Mouse (Mus musculus): ENCODE measurements around the gene Kdm6b. TPM values are rescaled to one million over a fixed set of nuclear protein-coding genes. Genes with fewer than 3 reads are reported as not detected.

The Kdm6b gene
- polyA plus RNA-seq, 1 experiment from 2014 or later = 21.6 TPM

DNA sequence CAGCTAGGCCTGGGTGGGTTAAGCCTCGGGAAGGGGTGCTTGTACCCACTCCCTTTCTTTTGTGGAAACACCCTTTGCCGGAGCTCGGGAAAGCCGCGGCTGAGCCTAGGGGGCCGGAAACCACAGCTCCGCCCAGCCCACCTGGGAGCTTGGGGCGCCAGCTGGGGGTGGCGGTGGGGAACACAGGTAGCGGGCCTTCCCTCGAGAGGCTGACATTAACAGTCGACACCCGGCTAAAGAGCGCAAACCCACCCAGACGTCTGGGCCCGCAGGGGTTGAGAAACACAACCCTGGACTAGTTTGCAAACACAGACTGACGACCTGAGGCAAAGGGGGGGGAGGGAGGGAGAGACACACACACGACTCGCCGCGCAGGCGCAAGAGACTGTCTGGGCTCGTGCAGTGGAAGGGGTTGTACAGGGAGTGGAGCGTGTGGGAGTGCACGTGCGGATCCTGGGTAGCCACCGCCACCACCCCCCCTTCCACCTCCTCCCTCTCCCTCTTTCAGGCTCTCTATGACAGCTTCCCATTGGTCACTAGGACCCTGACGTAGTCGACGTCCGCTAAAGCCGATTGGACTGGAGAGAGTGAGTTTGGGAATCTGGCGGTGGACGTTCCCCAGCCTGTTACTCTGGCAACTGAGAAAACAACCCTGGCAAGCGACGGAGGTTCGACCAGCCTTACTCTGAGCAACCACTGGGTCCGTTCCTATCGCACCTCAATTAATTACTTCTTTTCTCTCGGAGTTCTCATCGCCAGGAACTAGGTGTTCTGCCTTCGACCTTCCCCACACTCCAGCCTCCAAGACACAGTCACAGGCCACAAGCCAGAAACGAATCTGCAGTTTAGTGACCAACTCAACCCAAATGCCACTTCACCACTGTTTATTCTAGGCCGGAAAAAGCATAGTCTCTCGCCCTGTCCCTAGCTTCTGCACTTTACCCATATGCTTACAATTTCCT lies 5.3 kb upstream of the Kdm6b start:
- Histone ChIP-seq H3K4me3 (peak overlapping the region; percentile 85), H3K27ac (replicated peaks) (peak overlapping the region; percentile 99), H3K9ac (peak overlapping the region; percentile 98), H3K9me3 (no peaks in the 10 kb centered on the region), H3K4me2 (peak overlapping the region; percentile 99), H3K36me3 (no peaks in the 10 kb centered on the region), H3K4me1 (peaks cover 65% of the 10 kb centered on the region), H3K27me3 (replicated peaks) (peaks cover 34% of the 10 kb centered on the region)
- peak; percentile 67 for ATAC-seq (ENCODE audit: extremely low read depth, insufficient number of reproducible peaks, low FRiP score, low TSS enrichment)
- WGBS = under 1% methylated on average over 41 of the region's 45 CpGs

DNA sequence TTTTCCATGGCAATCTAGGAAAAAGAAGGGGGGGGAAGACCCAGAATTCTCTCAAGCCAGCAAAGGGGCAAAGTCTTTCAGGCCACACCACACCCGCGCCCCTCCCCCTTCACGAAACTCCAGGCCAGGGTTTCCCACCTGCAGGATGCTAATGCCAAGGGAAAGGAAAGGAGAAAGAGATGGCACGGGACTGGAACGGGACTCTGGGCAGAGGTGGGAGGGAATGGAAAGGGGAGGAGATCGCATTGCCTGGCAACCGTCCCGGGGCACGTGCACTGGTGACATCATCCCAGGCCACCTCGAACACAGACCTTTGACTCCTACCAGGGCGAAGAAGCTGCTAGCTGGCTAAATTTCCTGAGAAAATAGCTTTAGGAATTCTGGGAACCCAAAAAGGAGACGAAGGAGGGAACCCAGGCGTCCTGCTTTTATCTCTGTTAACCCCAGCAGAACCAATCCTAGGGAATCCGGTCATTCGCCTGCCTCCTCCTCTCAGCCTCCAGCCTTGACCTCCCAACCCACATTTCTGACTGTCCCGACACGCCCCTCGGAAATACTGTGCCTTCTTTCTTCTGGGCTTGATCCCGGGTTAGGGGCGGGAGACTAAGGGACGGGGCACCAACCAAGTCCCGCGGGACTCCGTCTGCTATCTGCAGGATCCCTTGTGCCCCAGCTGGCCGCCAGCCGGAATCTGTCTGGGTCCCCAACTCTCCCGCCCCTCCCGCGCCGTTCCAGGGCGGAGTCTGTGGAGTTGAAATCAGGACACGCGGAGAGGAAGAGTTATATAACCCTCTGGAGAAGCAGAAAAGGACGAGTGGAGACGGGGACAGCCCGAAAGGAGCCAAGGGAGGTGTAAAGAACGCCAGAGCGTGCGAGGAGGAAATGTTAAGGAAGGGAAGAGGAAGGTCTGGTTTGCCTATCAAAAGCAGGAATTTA lies 4.2 kb upstream of the Kdm6b start:
- H3K9ac ChIP-seq = peak overlapping the region; percentile 98
- peaks cover 76% of the 10 kb centered on the region for H3K4me1 ChIP-seq
- peak overlapping the region; percentile 85 for H3K4me3 ChIP-seq
- ATAC-seq (ENCODE audit: extremely low read depth, insufficient number of reproducible peaks, low FRiP score, low TSS enrichment) = peak; percentile 53; the same call in 1 of the 2 replicates
- no peaks in the 10 kb centered on the region for H3K9me3 ChIP-seq
- peak overlapping the region; percentile 99 for H3K4me2 ChIP-seq
- peaks cover 24% of the 10 kb centered on the region for H3K27me3 ChIP-seq (replicated peaks)
- peaks cover 7% of the 10 kb centered on the region for H3K36me3 ChIP-seq
- under 1% methylated on average over 39 of the region's 39 CpGs for WGBS
- H3K27ac ChIP-seq (replicated peaks) = peak overlapping the region; percentile 99

DNA sequence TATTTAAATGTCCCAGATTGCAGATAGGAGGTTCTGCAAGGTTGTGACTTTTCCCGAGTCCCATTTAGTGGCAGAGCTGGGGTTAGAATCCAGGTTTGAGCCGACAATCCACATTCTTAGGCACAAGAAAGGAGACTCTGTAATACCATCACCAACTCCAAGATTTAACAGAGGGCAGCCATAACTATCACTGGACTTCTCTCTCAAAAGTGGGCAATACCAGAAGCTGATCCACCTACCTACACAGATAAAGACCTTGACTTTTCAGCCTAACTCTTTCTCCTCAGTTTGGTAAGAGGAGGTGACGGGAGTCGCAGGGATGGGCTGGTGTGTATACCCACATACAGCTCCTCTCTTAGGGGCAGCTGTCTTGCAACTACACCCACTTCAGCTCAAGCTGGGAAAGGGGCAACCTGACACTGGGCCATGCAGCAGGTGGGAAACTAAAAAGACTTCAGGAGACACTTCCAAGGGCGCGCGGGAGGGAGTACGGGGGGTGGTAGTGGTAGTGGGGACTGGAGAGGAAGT lies 3.5 kb upstream of the Kdm6b start:
- H3K9me3 ChIP-seq = no peaks in the 10 kb centered on the region
- peaks cover 11% of the 10 kb centered on the region for H3K36me3 ChIP-seq
- peak overlapping the region; percentile 99 for H3K4me2 ChIP-seq
- H3K4me1 ChIP-seq = peaks cover 83% of the 10 kb centered on the region
- peak overlapping the region; percentile 99 for H3K27ac ChIP-seq (replicated peaks)
- peak overlapping the region; percentile 98 for H3K9ac ChIP-seq
- ATAC-seq (ENCODE audit: extremely low read depth, insufficient number of reproducible peaks, low FRiP score, low TSS enrichment) = no peak
- 4% methylated on average over 8 of the region's 8 CpGs for WGBS
- H3K4me3 ChIP-seq = peak overlapping the region; percentile 85
- H3K27me3 ChIP-seq (replicated peaks) = peaks cover 17% of the 10 kb centered on the region

DNA sequence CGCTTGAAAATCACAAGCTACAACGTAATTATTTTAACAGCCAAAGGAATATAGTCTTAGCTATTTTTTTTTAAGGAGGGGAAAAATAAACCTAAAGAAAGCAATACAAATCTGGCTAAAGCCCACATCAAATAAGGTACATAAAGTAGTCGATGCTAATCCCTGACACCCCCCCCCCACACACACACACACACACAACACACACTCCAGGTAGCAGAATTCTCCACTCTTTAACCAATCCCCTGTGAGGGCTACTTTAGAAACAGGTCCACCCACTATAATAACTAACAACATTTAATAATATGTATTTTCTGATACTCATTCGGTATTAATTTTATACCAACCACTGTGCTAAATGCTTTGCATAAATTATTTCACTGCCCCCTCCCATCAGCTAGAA lies 3.0 kb upstream of the Kdm6b start:
- H3K9me3 ChIP-seq = no peaks in the 10 kb centered on the region
- peaks cover 11% of the 10 kb centered on the region for H3K36me3 ChIP-seq
- peaks cover 86% of the 10 kb centered on the region for H3K4me1 ChIP-seq
- peak overlapping the region; percentile 99 for H3K4me2 ChIP-seq
- H3K27me3 ChIP-seq (replicated peaks) = peaks cover 12% of the 10 kb centered on the region
- H3K4me3 ChIP-seq = peak overlapping the region; percentile 85
- H3K9ac ChIP-seq = peak overlapping the region; percentile 98
- peak overlapping the region; percentile 99 for H3K27ac ChIP-seq (replicated peaks)
- WGBS = 2% methylated on average over 4 of the region's 4 CpGs
- no peak for ATAC-seq (ENCODE audit: extremely low read depth, insufficient number of reproducible peaks, low FRiP score, low TSS enrichment)

DNA sequence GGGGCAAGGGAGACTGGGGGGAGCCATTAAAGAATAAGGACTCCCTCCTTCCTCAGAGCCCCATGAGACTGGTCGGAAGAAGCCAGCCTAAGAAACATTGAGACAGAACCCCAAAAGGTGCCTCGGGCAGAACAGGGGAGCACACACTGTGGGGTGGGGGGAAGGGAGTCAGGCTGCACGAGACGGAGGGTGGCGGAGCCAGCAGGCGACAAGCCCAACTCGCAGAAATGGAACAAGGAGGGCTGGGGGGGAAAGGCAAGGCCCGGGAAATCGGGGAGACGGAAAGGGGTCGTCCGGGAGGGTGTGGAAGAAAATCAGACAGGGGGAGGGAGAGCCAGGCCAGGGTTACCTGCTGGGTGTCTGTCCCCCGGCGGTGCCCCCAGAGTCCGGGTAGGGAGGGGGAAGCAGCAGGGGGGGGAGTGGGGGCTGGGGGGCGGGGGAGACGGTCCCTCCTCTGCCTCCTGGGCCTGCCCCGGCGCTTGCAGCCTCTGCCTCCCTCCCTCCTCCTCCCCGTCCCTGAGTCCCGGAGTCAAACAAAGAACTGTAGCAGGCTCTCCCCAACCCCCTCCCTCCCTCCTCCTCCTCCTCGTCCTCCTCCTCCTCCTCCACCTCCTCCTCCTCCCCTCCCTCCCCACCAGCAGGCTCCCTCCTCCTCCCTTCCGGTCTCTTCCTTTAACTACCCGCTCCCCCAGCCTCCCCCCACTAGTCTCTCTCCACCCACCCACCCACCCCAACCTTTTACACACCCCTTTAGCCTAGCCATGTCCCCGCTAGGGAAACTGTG lies 2.4 kb upstream of the Kdm6b start:
- H3K9me3 ChIP-seq = no peaks in the 10 kb centered on the region
- H3K27me3 ChIP-seq (replicated peaks) = peaks cover 6% of the 10 kb centered on the region
- H3K4me1 ChIP-seq = peaks cover 80% of the 10 kb centered on the region
- peaks cover 11% of the 10 kb centered on the region for H3K36me3 ChIP-seq
- H3K27ac ChIP-seq (replicated peaks) = peak overlapping the region; percentile 99
- peak overlapping the region; percentile 85 for H3K4me3 ChIP-seq
- ATAC-seq (ENCODE audit: extremely low read depth, insufficient number of reproducible peaks, low FRiP score, low TSS enrichment) = no peak
- peak overlapping the region; percentile 98 for H3K9ac ChIP-seq
- H3K4me2 ChIP-seq = peak overlapping the region; percentile 99
- WGBS = 0% methylated on average over 8 of the region's 25 CpGs

DNA sequence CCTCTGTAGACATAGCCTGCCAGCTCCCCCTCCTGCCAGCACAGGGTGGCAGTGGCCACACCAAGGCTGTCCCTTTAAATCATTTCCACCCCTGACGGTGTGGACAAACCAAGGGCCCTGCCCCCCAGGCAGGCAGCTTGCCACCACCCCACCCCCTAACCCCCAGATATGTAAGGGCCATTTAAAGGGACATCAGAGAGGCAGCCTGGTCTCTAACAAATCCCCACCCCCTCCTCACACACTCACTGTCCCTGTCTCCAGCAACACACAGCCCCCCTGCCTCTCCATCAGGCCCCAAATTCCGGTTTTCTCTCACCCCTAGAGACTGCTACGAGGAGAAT lies 1.8 kb upstream of the Kdm6b start:
- WGBS = 2% methylated on average over 3 of the region's 3 CpGs
- Histone ChIP-seq H3K9ac (peak overlapping the region; percentile 98), H3K4me1 (peaks cover 74% of the 10 kb centered on the region), H3K4me2 (peak overlapping the region; percentile 99), H3K27ac (replicated peaks) (peak overlapping the region; percentile 99), H3K9me3 (no peaks in the 10 kb centered on the region), H3K4me3 (peak overlapping the region; percentile 85), H3K27me3 (replicated peaks) (peaks cover under 1% of the 10 kb centered on the region; the same call in 1 of the 2 replicates), H3K36me3 (peaks cover 11% of the 10 kb centered on the region)
- no peak for ATAC-seq (ENCODE audit: extremely low read depth, insufficient number of reproducible peaks, low FRiP score, low TSS enrichment)

DNA sequence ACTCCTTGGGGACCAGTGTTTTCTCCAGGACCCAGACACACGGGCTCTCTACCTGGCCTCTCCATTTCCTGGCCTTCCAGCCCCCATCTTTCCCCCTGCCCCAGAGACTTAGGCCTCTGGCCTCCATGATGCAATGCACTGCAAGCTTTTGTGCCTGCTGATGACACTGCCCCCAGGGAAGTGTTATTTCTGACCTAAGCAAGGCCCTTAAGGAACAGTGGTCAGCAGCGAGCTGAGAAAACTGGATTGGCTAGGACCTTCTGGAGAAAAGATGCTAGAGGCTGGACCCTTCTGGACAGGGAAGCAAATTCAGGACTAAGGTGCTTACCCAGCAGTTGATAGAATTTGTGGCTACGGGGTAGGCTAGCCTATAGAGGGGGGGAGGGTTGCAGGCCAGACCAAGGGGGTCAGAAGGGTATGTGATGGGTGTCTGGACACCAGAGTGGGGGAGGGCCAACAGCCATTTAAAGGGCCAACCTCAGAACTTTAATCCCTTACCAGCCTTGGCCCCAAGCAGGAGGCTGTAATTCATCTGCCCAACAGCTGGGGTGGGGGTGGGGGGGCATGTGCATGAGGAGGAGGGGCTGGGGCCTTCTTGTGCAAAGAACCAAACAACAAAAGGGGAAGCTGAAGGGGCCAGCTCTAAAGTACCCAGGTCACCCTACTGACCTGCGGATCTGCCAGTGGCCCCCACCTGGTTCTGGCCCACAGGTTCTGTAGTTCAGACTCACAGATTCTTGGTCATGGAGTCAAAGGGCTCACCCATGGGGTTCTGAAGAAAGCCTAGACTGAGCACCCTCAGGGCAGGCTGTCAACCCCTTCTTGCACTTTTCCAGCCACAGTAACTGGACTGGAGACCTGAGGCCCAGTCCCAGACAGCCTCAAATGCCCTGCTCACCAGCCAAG lies 1.2 kb upstream of the Kdm6b start:
- Histone ChIP-seq H3K9me3 (no peaks in the 10 kb centered on the region), H3K4me2 (peak overlapping the region; percentile 99), H3K27me3 (replicated peaks) (no peaks in the 10 kb centered on the region), H3K9ac (peak overlapping the region; percentile 98), H3K4me1 (peaks cover 70% of the 10 kb centered on the region), H3K36me3 (peaks cover 11% of the 10 kb centered on the region), H3K27ac (replicated peaks) (peak overlapping the region; percentile 99), H3K4me3 (peak overlapping the region; percentile 85)
- WGBS = 33% methylated on average over 4 of the region's 4 CpGs
- no peak for ATAC-seq (ENCODE audit: extremely low read depth, insufficient number of reproducible peaks, low FRiP score, low TSS enrichment)

DNA sequence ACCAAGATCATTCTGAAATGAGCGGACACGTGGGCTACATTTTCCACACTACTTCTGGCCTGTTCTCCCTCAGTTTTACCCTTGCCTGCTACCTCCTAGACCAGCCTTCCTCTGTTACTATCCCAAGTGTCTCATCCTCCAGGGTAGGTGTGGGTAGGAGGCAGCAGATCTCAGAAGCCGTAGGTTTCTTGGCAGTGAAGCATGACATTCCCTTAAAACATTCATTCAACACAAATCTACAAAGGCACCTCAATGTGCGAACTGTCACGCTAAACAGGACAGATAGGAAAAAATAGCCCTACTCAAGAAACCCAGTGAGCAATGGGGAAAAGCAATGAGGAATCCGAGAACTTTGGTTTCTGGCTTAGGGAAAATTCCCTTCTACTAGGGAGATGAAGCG lies 927 bp downstream of the Kdm6b start:
- H3K4me3 ChIP-seq = peak overlapping the region; percentile 70
- peaks cover 62% of the 10 kb centered on the region for H3K4me1 ChIP-seq
- WGBS = 52% methylated on average over 7 of the region's 7 CpGs
- H3K9me3 ChIP-seq = no peaks in the 10 kb centered on the region
- no peak for ATAC-seq (ENCODE audit: extremely low read depth, insufficient number of reproducible peaks, low FRiP score, low TSS enrichment)
- H3K4me2 ChIP-seq = peak overlapping the region; percentile 99
- H3K36me3 ChIP-seq = peaks cover 18% of the 10 kb centered on the region
- peak overlapping the region; percentile 98 for H3K9ac ChIP-seq
- H3K27ac ChIP-seq (replicated peaks) = peak overlapping the region; percentile 99
- no peaks in the 10 kb centered on the region for H3K27me3 ChIP-seq (replicated peaks)

DNA sequence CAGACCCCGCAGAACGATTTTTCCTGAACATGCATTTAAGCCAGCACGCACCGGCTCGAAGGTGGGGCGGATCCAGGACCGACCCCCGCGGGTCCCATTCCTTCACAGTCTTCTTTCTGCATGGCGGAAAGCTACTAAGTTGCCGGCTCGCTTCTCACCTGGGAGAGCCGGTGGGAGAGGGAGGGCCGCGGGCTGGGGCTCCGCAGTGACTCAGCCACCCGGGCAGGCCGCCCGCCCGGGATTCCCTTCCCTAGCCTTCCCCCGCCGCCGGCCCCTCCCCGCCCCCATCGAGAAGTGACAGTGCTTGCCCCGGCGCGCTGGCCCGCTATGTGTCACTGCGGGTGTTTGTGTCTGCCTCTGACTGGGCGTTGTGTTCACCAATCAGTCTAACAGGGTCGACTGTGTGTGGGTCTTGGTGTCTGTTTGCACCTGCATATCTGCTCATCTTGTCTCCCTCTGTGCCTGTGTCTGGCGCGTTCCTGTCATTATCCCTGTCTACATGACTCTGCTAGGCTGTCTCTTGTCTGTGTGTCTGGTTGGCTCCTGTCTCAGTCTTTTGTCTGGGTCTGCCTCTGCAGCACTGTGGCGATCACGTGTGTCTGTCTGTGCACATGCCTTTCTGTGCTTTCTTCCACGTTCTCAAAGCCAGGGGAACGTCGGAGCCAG lies 1.8 kb downstream of the Kdm6b start:
- peak overlapping the region; percentile 99 for H3K27ac ChIP-seq (replicated peaks)
- under 1% methylated on average over 39 of the region's 39 CpGs for WGBS
- no peaks in the 10 kb centered on the region for H3K9me3 ChIP-seq
- H3K27me3 ChIP-seq (replicated peaks) = no peaks in the 10 kb centered on the region
- peak overlapping the region; percentile 70 for H3K4me3 ChIP-seq
- peak overlapping the region; percentile 98 for H3K9ac ChIP-seq
- peaks cover 56% of the 10 kb centered on the region for H3K4me1 ChIP-seq
- H3K36me3 ChIP-seq = peaks cover 26% of the 10 kb centered on the region
- peak overlapping the region; percentile 99 for H3K4me2 ChIP-seq
- peak; percentile 46 for ATAC-seq (ENCODE audit: extremely low read depth, insufficient number of reproducible peaks, low FRiP score, low TSS enrichment)
